Mouse (Mus musculus) embryonic facial prominence, embryonic 15.5 days (tissue): Measurements from ENCODE around the gene Btd. TPM values are rescaled to one million over a fixed set of nuclear protein-coding genes. Genes with fewer than 3 reads are reported as not detected.

Experiments used
- ATAC-seq: fragments of 200-750 bp; cut with Nextera tagmentation; 2 replicates; pipeline ENCODE4 v1.8.0; 2017; ENCODE audit warnings: low read depth, moderate TSS enrichment; ENCODE audit not compliant: insufficient number of reproducible peaks, low FRiP score, low TSS enrichment
- H3K27ac ChIP-seq: fragments of 300-500 bp; sonication (generic); replicated peaks from 2 replicates; pipeline ENCODE4 v1.5.1; 2015; ENCODE audit warnings: mild to moderate bottlenecking, inconsistent platforms
- H3K27me3 ChIP-seq: fragments of 300-500 bp; sonication (generic); 2 replicates; pipeline ENCODE4 v1.6.1; 2015; ENCODE audit warnings: inconsistent platforms
- H3K36me3 ChIP-seq: fragments of 300-500 bp; sonication (generic); 2 replicates; pipeline ENCODE4 v1.6.1; 2015; ENCODE audit warnings: mild to moderate bottlenecking, inconsistent platforms
- H3K4me1 ChIP-seq: fragments of 300-500 bp; sonication (generic); 2 replicates; pipeline ENCODE4 v1.6.1; 2015; ENCODE audit warnings: inconsistent platforms
- H3K4me2 ChIP-seq: fragments of 300-500 bp; sonication (generic); replicated peaks from 2 replicates; pipeline ENCODE4 v1.6.1; 2015; ENCODE audit warnings: mild to moderate bottlenecking, inconsistent platforms
- H3K4me3 ChIP-seq: fragments of 300-500 bp; sonication (generic); replicated peaks from 2 replicates; pipeline ENCODE4 v1.5.1; 2015; ENCODE audit warnings: mild to moderate bottlenecking, inconsistent platforms
- H3K9ac ChIP-seq: fragments of 300-500 bp; sonication (generic); 2 replicates; pipeline ENCODE4 v1.6.1; 2015; ENCODE audit warnings: inconsistent platforms
- H3K9me3 ChIP-seq: fragments of 300-500 bp; sonication (generic); replicated peaks from 2 replicates; pipeline ENCODE4 v1.6.1; 2016; ENCODE audit warnings: inconsistent platforms
- WGBS: fragments of 180-500 bp; shearing (Covaris S2); methylation state at CpG from one replicate; pipeline ENCODE4 v1.1.7; 2015; 5-methylcytosine and 5-hydroxymethylcytosine counted together
- polyA plus RNA-seq: library from polyadenylated mRNA; unstranded; fragments of >200 nt; fragmentation: Nextera tagmentation; extraction: Ambion mirVana; gene quantifications from 2 replicates; pipeline ENCODE4 v1.2.1, GENCODE M21; 2015

Btd gene
- polyA plus RNA-seq, 1 experiment from 2014 or later, result 33.5 TPM

DNA sequence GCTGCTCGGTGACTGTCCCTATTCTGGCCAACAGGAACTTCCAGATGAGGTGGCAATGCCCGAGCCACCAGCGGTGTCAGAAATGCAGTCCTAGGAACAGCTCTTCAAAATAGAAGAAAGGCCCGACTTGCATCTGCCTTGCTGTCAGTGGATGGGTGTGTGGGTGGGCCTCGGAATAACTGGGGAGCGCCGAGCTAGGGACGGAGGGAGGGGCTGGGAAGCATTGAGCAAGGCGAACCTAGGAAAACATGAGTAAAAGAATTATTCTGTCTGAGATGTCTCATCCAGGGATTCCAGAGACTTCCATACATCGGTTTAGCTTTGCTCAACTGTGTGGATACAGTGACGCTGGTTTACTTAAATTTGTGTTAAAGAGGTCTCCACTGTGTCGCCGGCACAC is 27.5 kb downstream of the Btd start:
- Histone ChIP-seq H3K4me1 (peaks cover 68% of the 10 kb centered on the region), H3K4me3 (no peak overlapping the region), H3K27ac (peak overlapping the region; percentile 89), H3K9ac (no peak overlapping the region), H3K4me2 (no peak overlapping the region), H3K9me3 (no peaks in the 10 kb centered on the region), H3K36me3 (peaks cover 5% of the 10 kb centered on the region; the same call in 1 of the 2 replicates), H3K27me3 (no peaks in the 10 kb centered on the region)
- no peak for ATAC-seq
- 64% methylated on average over 13 of the region's 13 CpGs for WGBS

DNA sequence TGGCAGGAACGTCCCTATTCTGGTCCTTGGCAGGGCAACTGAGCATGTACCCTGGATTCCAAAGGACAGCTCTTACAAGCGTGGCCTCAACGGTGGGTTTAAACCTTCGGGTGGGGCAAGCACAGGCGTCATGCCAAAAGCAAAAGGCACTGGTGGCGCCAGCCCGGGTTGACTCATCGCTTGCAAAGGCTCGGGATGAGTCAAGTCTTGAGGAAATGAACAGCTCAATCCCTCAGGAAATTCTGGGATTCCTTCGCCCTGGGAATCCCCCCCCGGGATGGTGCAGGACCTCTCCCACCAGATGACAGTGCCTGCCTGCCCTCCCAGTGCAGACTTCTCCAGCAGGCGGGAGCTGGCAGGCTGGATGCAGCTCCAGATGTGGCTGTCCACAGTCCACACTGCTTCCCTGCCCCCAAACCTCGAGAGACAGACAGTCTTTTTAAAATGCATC is 28.4 kb downstream of the Btd start:
- Histone ChIP-seq H3K9me3 (no peaks in the 10 kb centered on the region), H3K27ac (peak overlapping the region; percentile 89), H3K27me3 (no peaks in the 10 kb centered on the region), H3K36me3 (peaks cover 5% of the 10 kb centered on the region; the same call in 1 of the 2 replicates), H3K9ac (no peak overlapping the region), H3K4me2 (peak overlapping the region; percentile 31), H3K4me3 (no peak overlapping the region), H3K4me1 (peaks cover 60% of the 10 kb centered on the region)
- peak; percentile 82 for ATAC-seq
- 23% methylated on average over 13 of the region's 13 CpGs for WGBS

GRCm38 (mm10) chr14:31669642-31670490 is 29.0 kb downstream of the Btd start:
- H3K4me3 ChIP-seq, result no peak overlapping the region
- H3K9me3 ChIP-seq, result no peaks in the 10 kb centered on the region
- WGBS, result 50% methylated on average over 15 of the region's 15 CpGs
- H3K36me3 ChIP-seq, result peaks cover 5% of the 10 kb centered on the region; the same call in 1 of the 2 replicates
- H3K4me2 ChIP-seq, result peak overlapping the region; percentile 31
- no peak overlapping the region for H3K9ac ChIP-seq
- peak overlapping the region; percentile 89 for H3K27ac ChIP-seq
- peak; percentile 83 for ATAC-seq
- H3K27me3 ChIP-seq, result no peaks in the 10 kb centered on the region
- peaks cover 53% of the 10 kb centered on the region for H3K4me1 ChIP-seq

- Histone ChIP-seq H3K9ac (no peak overlapping the region), H3K4me2 (no peak overlapping the region), H3K9me3 (no peaks in the 10 kb centered on the region), H3K36me3 (peaks cover 4% of the 10 kb centered on the region; the same call in 1 of the 2 replicates), H3K4me3 (no peak overlapping the region), H3K4me1 (peaks cover 43% of the 10 kb centered on the region), H3K27ac (no peak overlapping the region), H3K27me3 (no peaks in the 10 kb centered on the region)
- no peak for ATAC-seq
- 49% methylated on average over 10 of the region's 10 CpGs for WGBS
These were observed 30.9 kb downstream of the Btd start for GRCm38 (mm10) chr14:31671635-31672320.

DNA sequence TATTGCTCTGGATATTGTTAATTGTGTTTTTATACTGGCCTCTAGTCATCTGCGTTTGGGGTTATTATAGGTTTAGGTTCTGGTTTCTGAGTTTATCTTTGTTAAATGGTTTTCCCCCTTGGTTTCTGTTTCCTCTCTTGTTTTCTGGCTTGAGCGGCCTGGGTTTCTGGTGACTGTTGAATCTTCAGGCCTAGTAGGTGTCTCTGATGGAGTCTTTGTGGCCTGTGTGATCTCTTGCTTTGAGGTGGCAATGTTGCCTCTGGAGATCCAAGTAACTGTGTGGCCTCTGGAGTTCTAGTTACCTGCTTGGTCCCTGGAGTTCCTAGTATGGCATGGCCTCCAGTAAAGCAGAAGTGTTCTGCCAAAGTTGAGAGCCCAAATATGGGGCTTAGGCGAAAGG is 39.8 kb downstream of the Btd start:
- 88% methylated on average over 3 of the region's 3 CpGs for WGBS
- H3K27ac ChIP-seq, result peak overlapping the region; percentile 71
- ATAC-seq, result no peak

GRCm38 (mm10) chr14:31681291-31681690 is 40.5 kb downstream of the Btd start:
- 59% methylated on average over 9 of the region's 9 CpGs for WGBS
- Histone ChIP-seq H3K9ac (no peak overlapping the region), H3K27me3 (no peaks in the 10 kb centered on the region), H3K36me3 (no peaks in the 10 kb centered on the region), H3K9me3 (no peaks in the 10 kb centered on the region), H3K27ac (peak overlapping the region; percentile 71), H3K4me2 (no peak overlapping the region), H3K4me3 (no peak overlapping the region), H3K4me1 (peaks cover 14% of the 10 kb centered on the region; the same call in 1 of the 2 replicates)
- ATAC-seq, result no peak

More for the DNA sequence above, 39.8 kb downstream of the Btd start:
- no peak overlapping the region for H3K4me3 ChIP-seq
- no peaks in the 10 kb centered on the region for H3K9me3 ChIP-seq
- H3K4me1 ChIP-seq, result peaks cover 14% of the 10 kb centered on the region; the same call in 1 of the 2 replicates
- H3K9ac ChIP-seq, result no peak overlapping the region
- no peak overlapping the region for H3K4me2 ChIP-seq
- no peaks in the 10 kb centered on the region for H3K36me3 ChIP-seq
- no peaks in the 10 kb centered on the region for H3K27me3 ChIP-seq

GRCm38 (mm10) chr14:31681931-31682555 is 41.2 kb downstream of the Btd start:
- Histone ChIP-seq H3K36me3 (no peaks in the 10 kb centered on the region), H3K9ac (no peak overlapping the region), H3K4me2 (no peak overlapping the region), H3K4me1 (peaks cover 14% of the 10 kb centered on the region; the same call in 1 of the 2 replicates), H3K27ac (peak overlapping the region; percentile 71), H3K27me3 (no peaks in the 10 kb centered on the region), H3K4me3 (no peak overlapping the region), H3K9me3 (no peaks in the 10 kb centered on the region)
- 34% methylated on average over 5 of the region's 5 CpGs for WGBS
- no peak for ATAC-seq

GRCm38 (mm10) chr14:31683610-31684009 is 42.8 kb downstream of the Btd start:
- Histone ChIP-seq H3K27me3 (no peaks in the 10 kb centered on the region), H3K4me1 (peaks cover 14% of the 10 kb centered on the region; the same call in 1 of the 2 replicates), H3K4me2 (no peak overlapping the region), H3K9ac (no peak overlapping the region), H3K27ac (no peak overlapping the region), H3K9me3 (no peaks in the 10 kb centered on the region), H3K36me3 (no peaks in the 10 kb centered on the region), H3K4me3 (no peak overlapping the region)
- WGBS, result 77% methylated on average over 2 of the region's 2 CpGs
- no peak for ATAC-seq

DNA sequence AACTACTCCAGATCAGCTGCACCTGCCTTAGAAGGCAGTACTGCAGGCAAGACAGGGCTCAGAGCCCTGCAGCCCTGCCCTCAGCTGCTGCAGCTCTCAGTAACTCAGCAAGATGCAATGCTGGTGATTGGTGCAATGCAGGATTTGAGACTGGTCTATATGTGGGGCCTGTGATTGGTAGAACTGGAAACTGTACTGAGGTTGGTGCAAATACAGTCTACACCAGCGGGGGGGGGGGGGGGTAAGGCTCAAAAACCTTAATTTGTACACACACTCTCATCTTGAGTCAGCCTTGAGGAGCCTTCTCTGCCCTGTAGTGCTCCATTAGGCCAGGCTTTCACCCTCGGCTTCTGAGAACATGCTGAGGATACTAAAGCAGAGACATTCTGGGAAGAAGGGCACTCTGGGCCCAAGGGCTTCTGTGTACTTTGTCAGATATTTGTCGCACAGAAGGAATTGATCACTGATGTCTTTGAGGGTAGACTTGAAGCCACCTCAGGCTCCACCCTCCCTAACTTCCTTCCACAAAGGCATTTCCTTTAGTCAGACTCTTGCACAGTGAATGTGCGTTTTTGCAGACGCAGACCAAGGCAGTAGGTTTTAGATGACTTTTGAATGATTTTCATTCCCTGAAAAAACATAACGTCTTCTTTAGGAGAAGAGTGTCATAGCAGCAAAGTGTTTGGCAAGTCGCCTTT is 43.7 kb downstream of the Btd start:
- WGBS, result 44% methylated on average over 7 of the region's 7 CpGs
- Histone ChIP-seq H3K27me3 (no peaks in the 10 kb centered on the region), H3K4me1 (peaks cover 14% of the 10 kb centered on the region; the same call in 1 of the 2 replicates), H3K36me3 (no peaks in the 10 kb centered on the region), H3K9ac (no peak overlapping the region), H3K27ac (no peak overlapping the region), H3K9me3 (no peaks in the 10 kb centered on the region), H3K4me2 (no peak overlapping the region), H3K4me3 (no peak overlapping the region)
- no peak for ATAC-seq

GRCm38 (mm10) chr14:31685680-31686079 is 44.9 kb downstream of the Btd start:
- ATAC-seq, result no peak
- H3K4me2 ChIP-seq, result no peak overlapping the region
- H3K9ac ChIP-seq, result no peak overlapping the region
- no peaks in the 10 kb centered on the region for H3K9me3 ChIP-seq
- no peaks in the 10 kb centered on the region for H3K36me3 ChIP-seq
- WGBS, result 79% methylated on average over 10 of the region's 10 CpGs
- peaks cover 14% of the 10 kb centered on the region; the same call in 1 of the 2 replicates for H3K4me1 ChIP-seq
- H3K27me3 ChIP-seq, result no peaks in the 10 kb centered on the region
- no peak overlapping the region for H3K27ac ChIP-seq
- H3K4me3 ChIP-seq, result no peak overlapping the region
